In the genomic region with DNA sequence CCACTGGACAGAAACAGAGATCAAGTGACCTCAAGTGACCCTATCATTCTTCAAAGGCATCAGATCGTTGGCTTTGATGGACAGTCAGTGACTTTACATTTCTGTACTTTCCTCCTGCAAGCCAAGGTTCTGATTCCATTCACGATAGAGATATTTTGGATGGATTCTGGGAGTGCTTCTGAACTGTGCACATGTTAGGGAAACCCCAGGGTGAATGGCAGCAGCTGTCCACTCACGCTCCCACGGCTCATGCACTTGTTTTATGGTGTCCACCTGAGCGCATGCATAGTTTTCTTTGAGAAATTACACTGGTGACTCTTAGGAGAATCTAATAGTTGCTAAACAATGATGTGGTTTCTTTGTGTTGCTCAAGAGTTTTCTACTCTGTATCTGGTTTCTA, we compare ENCODE assay signal across 29 mouse cellular contexts. TPM values are rescaled to one million over a fixed set of nuclear protein-coding genes. Genes with fewer than 3 reads are reported as not detected.
DNase-seq lines count a peak whose midpoint lies in the region; ATAC-seq and TF ChIP-seq lines count a peak whose summit lies in the region.
"Had no signal": no experiment of that assay in that cellular context is flagged by ENCODE, and none has a peak within 500 bp of the region (broad histone marks: within the 10 kb centered on the region; RNA-seq: fewer than 3 reads in every experiment).

No protein-coding gene starts in this region.

- H3K27me3 ChIP-seq in embryonic facial prominence, embryonic 14.5 days (replicated peaks; ENCODE audit: control insufficient read depth, insufficient read depth, low read length) = no peaks in the 10 kb centered on the region
- no peaks in the 10 kb centered on the region for H3K27me3 ChIP-seq in embryonic facial prominence, embryonic 10.5 days (replicated peaks; ENCODE audit: low read depth, poor library complexity, severe bottlenecking)
- H3K27me3 ChIP-seq in lung, embryonic 14.5 days (ENCODE audit: insufficient read depth, low read length) = no peaks in the 10 kb centered on the region
- no peaks in the 10 kb centered on the region for H3K27me3 ChIP-seq in intestine, embryonic 15.5 days (replicated peaks)
- H3K27me3 ChIP-seq in stomach, embryonic 14.5 days (ENCODE audit: control insufficient read depth, insufficient read depth, low read length) = no peaks in the 10 kb centered on the region
- H3K27me3 ChIP-seq: CH12.LX; embryonic facial prominence, embryonic 15.5 days; forebrain, embryonic 13.5 days; limb, embryonic 12.5 days; liver, embryonic 15.5 days; midbrain, embryonic 15.5 days had no signal

- 72% methylated on average over 5 of the region's 5 CpGs for WGBS in embryonic facial prominence, embryonic 14.5 days
- WGBS in embryonic facial prominence, embryonic 10.5 days = 80% methylated on average over 5 of the region's 5 CpGs
- 76% methylated on average over 5 of the region's 5 CpGs for WGBS in lung, embryonic 14.5 days
- WGBS in intestine, embryonic 15.5 days = 70% methylated on average over 5 of the region's 5 CpGs
- WGBS in stomach, embryonic 14.5 days = 73% methylated on average over 5 of the region's 5 CpGs

- no peaks in the 10 kb centered on the region for H3K9me3 ChIP-seq in embryonic facial prominence, embryonic 14.5 days (ENCODE audit: control insufficient read depth, low read length)
- H3K9me3 ChIP-seq in embryonic facial prominence, embryonic 10.5 days = no peaks in the 10 kb centered on the region
- no peaks in the 10 kb centered on the region for H3K9me3 ChIP-seq in lung, embryonic 14.5 days (ENCODE audit: low read depth, low read length)
- H3K9me3 ChIP-seq in intestine, embryonic 15.5 days = no peaks in the 10 kb centered on the region
- no peaks in the 10 kb centered on the region for H3K9me3 ChIP-seq in stomach, embryonic 14.5 days (ENCODE audit: control insufficient read depth, low read depth, low read length)
- H3K9me3 ChIP-seq: embryonic facial prominence, embryonic 15.5 days; forebrain, embryonic 13.5 days; limb, embryonic 12.5 days; liver, embryonic 15.5 days; midbrain, embryonic 10.5 days; midbrain, embryonic 15.5 days had no signal

- no peak overlapping the region for H3K9ac ChIP-seq in embryonic facial prominence, embryonic 14.5 days (ENCODE audit: low read depth, low read length)
- no peak overlapping the region for H3K9ac ChIP-seq in lung, embryonic 14.5 days
- no peak overlapping the region for H3K9ac ChIP-seq in intestine, embryonic 15.5 days
- H3K9ac ChIP-seq in stomach, embryonic 14.5 days (replicated peaks; ENCODE audit: low read depth, low read length) = no peak overlapping the region
- H3K9ac ChIP-seq: embryonic facial prominence, embryonic 15.5 days; forebrain, embryonic 13.5 days; hindbrain, embryonic 14.5 days; limb, embryonic 12.5 days; liver, embryonic 15.5 days; midbrain, embryonic 15.5 days had no signal

- H3K27ac ChIP-seq in embryonic facial prominence, embryonic 14.5 days (replicated peaks; ENCODE audit: low read depth, low read length) = peak overlapping the region; percentile 21; the same call in 1 of the 2 replicates
- no peak overlapping the region for H3K27ac ChIP-seq in embryonic facial prominence, embryonic 10.5 days (replicated peaks)
- H3K27ac ChIP-seq in lung, embryonic 14.5 days (ENCODE audit: low read depth) = peak overlapping the region; percentile 93
- peak overlapping the region; percentile 80; the same call in 1 of the 2 replicates for H3K27ac ChIP-seq in intestine, embryonic 15.5 days
- peak overlapping the region; percentile 85; the same call in 1 of the 2 replicates for H3K27ac ChIP-seq in stomach, embryonic 14.5 days (ENCODE audit: low read length)
- H3K27ac ChIP-seq: forebrain, embryonic 13.5 days; hindbrain, embryonic 14.5 days; limb, embryonic 12.5 days; liver, embryonic 15.5 days; midbrain, embryonic 10.5 days; midbrain, embryonic 15.5 days had no signal

- no peak for ATAC-seq in embryonic facial prominence, embryonic 14.5 days (ENCODE audit: low read depth)
- no peak for ATAC-seq in lung, embryonic 14.5 days (ENCODE audit: insufficient read depth)
- no peak for ATAC-seq in intestine, embryonic 15.5 days
- ATAC-seq in stomach, embryonic 14.5 days (ENCODE audit: insufficient number of reproducible peaks, insufficient read depth, low FRiP score, low read depth) = no peak
- ATAC-seq: activated CD4-positive, CD25-positive, alpha-beta regulatory T cell, adult 4 months; forebrain, embryonic 13.5 days; midbrain, embryonic 15.5 days had no signal

- no peak for TF ChIP-seq CTCF in lung, embryonic 14.5 days (IDR thresholded peaks at IDR 0.05; ENCODE audit: low read depth)

- no peak overlapping the region for H3K4me2 ChIP-seq in embryonic facial prominence, embryonic 14.5 days (ENCODE audit: low read depth, low read length)
- 0 out of 2 replicates have a peak overlapping the region, but pooled peaks have one; percentile 54 for H3K4me2 ChIP-seq in lung, embryonic 14.5 days
- no peak overlapping the region for H3K4me2 ChIP-seq in intestine, embryonic 15.5 days (replicated peaks)
- peak overlapping the region; percentile 5; the same call in 1 of the 2 replicates for H3K4me2 ChIP-seq in stomach, embryonic 14.5 days (replicated peaks; ENCODE audit: low read depth, low read length)
- H3K4me2 ChIP-seq: embryonic facial prominence, embryonic 15.5 days; forebrain, embryonic 13.5 days; hindbrain, embryonic 14.5 days; limb, embryonic 12.5 days; liver, embryonic 15.5 days; midbrain, embryonic 15.5 days had no signal

- H3K4me1 ChIP-seq in embryonic facial prominence, embryonic 14.5 days (ENCODE audit: control insufficient read depth, insufficient read depth, low read length) = peaks cover 9% of the 10 kb centered on the region; the same call in 1 of the 2 replicates
- peaks cover 11% of the 10 kb centered on the region for H3K4me1 ChIP-seq in embryonic facial prominence, embryonic 10.5 days
- peaks cover 5% of the 10 kb centered on the region; the same call in 1 of the 2 replicates for H3K4me1 ChIP-seq in lung, embryonic 14.5 days (ENCODE audit: insufficient read depth)
- H3K4me1 ChIP-seq in intestine, embryonic 15.5 days (replicated peaks) = no peaks in the 10 kb centered on the region
- no peaks in the 10 kb centered on the region for H3K4me1 ChIP-seq in stomach, embryonic 14.5 days (ENCODE audit: control insufficient read depth, insufficient read depth, low read length)
- H3K4me1 ChIP-seq: forebrain, embryonic 13.5 days; liver, embryonic 15.5 days; midbrain, embryonic 10.5 days; midbrain, embryonic 15.5 days had no signal

- no peak overlapping the region for H3K4me3 ChIP-seq in embryonic facial prominence, embryonic 14.5 days (ENCODE audit: low read depth, low read length)
- no peak overlapping the region for H3K4me3 ChIP-seq in embryonic facial prominence, embryonic 10.5 days
- H3K4me3 ChIP-seq in lung, embryonic 14.5 days (ENCODE audit: low read depth, low read length) = no peak overlapping the region
- no peak overlapping the region for H3K4me3 ChIP-seq in intestine, embryonic 15.5 days (replicated peaks)
- no peak overlapping the region for H3K4me3 ChIP-seq in stomach, embryonic 14.5 days (ENCODE audit: low read depth, low read length)
- H3K4me3 ChIP-seq: embryonic facial prominence, embryonic 15.5 days; forebrain, embryonic 13.5 days; limb, embryonic 12.5 days; liver, embryonic 15.5 days; midbrain, embryonic 10.5 days; midbrain, embryonic 15.5 days had no signal

- H3K36me3 ChIP-seq in embryonic facial prominence, embryonic 14.5 days (ENCODE audit: control insufficient read depth, insufficient read depth, low read length) = no peaks in the 10 kb centered on the region
- no peaks in the 10 kb centered on the region for H3K36me3 ChIP-seq in embryonic facial prominence, embryonic 10.5 days (replicated peaks)
- 0 out of 2 replicates have a peak, but pooled peaks cover 8% of the 10 kb centered on the region for H3K36me3 ChIP-seq in lung, embryonic 14.5 days (ENCODE audit: insufficient read depth)
- H3K36me3 ChIP-seq in intestine, embryonic 15.5 days = no peaks in the 10 kb centered on the region
- no peaks in the 10 kb centered on the region for H3K36me3 ChIP-seq in stomach, embryonic 14.5 days (ENCODE audit: control insufficient read depth, insufficient read depth, low read length)
- H3K36me3 ChIP-seq: embryonic facial prominence, embryonic 15.5 days; limb, embryonic 12.5 days; liver, embryonic 15.5 days; midbrain, embryonic 10.5 days; midbrain, embryonic 15.5 days had no signal

- DNase-seq in embryonic facial prominence, embryonic 14.5 days (ENCODE audit: low spot score) = no peak
- DNase-seq in embryonic facial prominence, embryonic 10.5 days (ENCODE audit: low spot score) = no peak
- no peak for DNase-seq in lung, embryonic 14.5 days
- DNase-seq in lung, postnatal 25 days (ENCODE audit: low spot score) = no peak
- DNase-seq in urinary bladder, postnatal 25 days (ENCODE audit: low spot score) = no peak
- DNase-seq in ovary, postnatal 14 days (ENCODE audit: low spot score) = no peak
- DNase-seq: adrenal gland, adult 2 months; adrenal gland, postnatal 36 days; cerebellum, adult 18-20 months; cerebellum, postnatal 10 days; gastrocnemius, postnatal 14 days; heart, adult 18-20 months; heart, postnatal 36 days; kidney, adult 9 months; kidney, postnatal 10 days; lung, postnatal 14 days; right cerebral cortex, adult 18-20 months; thymus, postnatal 4 days had no signal

RNA-seq across cellular contexts. Expression of gene Acta2, which starts 0.8 kb away (rescaled TPM):
- polyA plus RNA-seq in embryonic facial prominence, embryonic 14.5 days (2014; fragmentation: Nextera tagmentation; extraction: Ambion mirVana) = 413 and 423 TPM in 2 replicates
- polyA plus RNA-seq in embryonic facial prominence, embryonic 10.5 days (2016; fragmentation: Nextera tagmentation; extraction: Ambion mirVana) = 18.6 and 24.2 TPM in 2 replicates
- 854 and 863 TPM in 2 replicates for polyA plus RNA-seq in lung, embryonic 14.5 days (2014; fragmentation: Nextera tagmentation; extraction: Ambion mirVana)
- polyA plus RNA-seq in intestine, embryonic 15.5 days (2015; fragmentation: Nextera tagmentation; extraction: Ambion mirVana) = 1,375 and 1,410 TPM in 2 replicates
- polyA plus RNA-seq in stomach, embryonic 14.5 days (2014; fragmentation: Nextera tagmentation; extraction: Ambion mirVana) = 2,393 and 2,414 TPM in 2 replicates

RNA-seq across cellular contexts. Expression of gene Fas, which starts 34.3 kb away (rescaled TPM):
- 5.5 and 5.6 TPM in 2 replicates for polyA plus RNA-seq in embryonic facial prominence, embryonic 14.5 days (2014; fragmentation: Nextera tagmentation; extraction: Ambion mirVana)
- polyA plus RNA-seq in embryonic facial prominence, embryonic 10.5 days (2016; fragmentation: Nextera tagmentation; extraction: Ambion mirVana) = 0.57 and 0.82 TPM in 2 replicates
- polyA plus RNA-seq in lung, embryonic 14.5 days (2014; fragmentation: Nextera tagmentation; extraction: Ambion mirVana) = 5.7 and 6.3 TPM in 2 replicates
- 3.9 and 4.9 TPM in 2 replicates for polyA plus RNA-seq in intestine, embryonic 15.5 days (2015; fragmentation: Nextera tagmentation; extraction: Ambion mirVana)
- polyA plus RNA-seq in stomach, embryonic 14.5 days (2014; fragmentation: Nextera tagmentation; extraction: Ambion mirVana) = 2.4 and 3.1 TPM in 2 replicates

Comparison
In these comparisons a context has a peak if more than half of its experiments do, and no peak if none do; other contexts are left out.
1. RNA of gene Acta2, which starts 0.8 kb away (polyA plus RNA-seq): 2,393 to 2,414 TPM in stomach, embryonic 14.5 days, 1,375 to 1,410 TPM in intestine, embryonic 15.5 days, 854 to 863 TPM in lung, embryonic 14.5 days and 413 to 423 TPM in embryonic facial prominence, embryonic 14.5 days; 18.6 to 24.2 TPM in embryonic facial prominence, embryonic 10.5 days; every median in the first group is over 10 times any median in the second.
2. H3K4me2 ChIP-seq: peak in lung, embryonic 14.5 days (single experiment) and stomach, embryonic 14.5 days (single experiment); none in embryonic facial prominence, embryonic 14.5 days (single experiment) and intestine, embryonic 15.5 days (single experiment).